Mouse (Mus musculus): ENCODE results near the gene Polr3k. TPM values are rescaled to one million over a fixed set of nuclear protein-coding genes. Genes with fewer than 3 reads are reported as not detected.

Gene Polr3k
- polyA plus RNA-seq, 1 experiment from 2014 or later: 53.3 TPM

DNA sequence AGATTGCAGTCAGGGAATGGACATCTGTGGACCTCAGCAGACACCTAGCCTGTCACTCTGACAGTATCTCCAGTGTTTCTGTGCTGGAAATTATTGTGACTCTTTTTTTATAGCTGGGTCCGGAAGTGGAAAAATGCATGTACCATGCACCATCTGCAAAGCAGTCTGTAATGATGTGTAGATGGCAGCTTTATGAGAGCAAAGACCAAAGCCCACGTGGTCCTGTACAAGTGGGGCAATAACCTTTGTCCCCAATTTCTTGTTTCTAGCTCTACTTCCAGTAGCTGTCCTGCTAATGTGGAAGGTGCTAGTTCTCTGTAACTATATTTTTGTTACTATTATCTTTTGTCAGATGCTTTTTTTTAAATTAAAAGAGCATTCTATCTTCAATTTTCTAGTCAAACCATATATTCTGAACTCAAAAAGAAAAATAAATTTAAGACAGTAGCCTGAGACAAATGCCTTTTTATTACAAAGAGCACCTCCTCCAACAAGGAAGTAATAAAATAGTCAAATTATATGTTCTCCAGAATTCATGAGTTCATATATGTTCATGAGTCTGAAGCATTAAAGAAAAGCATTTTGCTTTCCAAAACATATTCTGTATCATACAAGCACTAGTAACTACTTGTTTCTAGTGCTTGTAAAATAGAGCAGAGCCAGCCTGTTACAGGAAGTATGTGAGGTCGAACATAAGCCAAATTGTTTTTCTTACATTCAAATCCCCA lies 19.0 kb downstream of the Polr3k start:
- no peak overlapping the region for H3K4me3 ChIP-seq
- WGBS: 81% methylated on average over 3 of the region's 3 CpGs
- H3K9me3 ChIP-seq (replicated peaks): no peaks in the 10 kb centered on the region
- no peak overlapping the region for H3K9ac ChIP-seq
- no peaks in the 10 kb centered on the region for H3K27me3 ChIP-seq (replicated peaks)
- no peak overlapping the region for H3K27ac ChIP-seq (ENCODE audit: poor library complexity, severe bottlenecking)
- H3K4me2 ChIP-seq: no peak overlapping the region
- no peaks in the 10 kb centered on the region for H3K36me3 ChIP-seq
- H3K4me1 ChIP-seq (replicated peaks): no peaks in the 10 kb centered on the region
- no peak for ATAC-seq (ENCODE audit: insufficient number of reproducible peaks, low FRiP score)

- Histone ChIP-seq H3K27ac (ENCODE audit: poor library complexity, severe bottlenecking) (no peak overlapping the region), H3K27me3 (replicated peaks) (no peaks in the 10 kb centered on the region), H3K9ac (no peak overlapping the region), H3K4me3 (no peak overlapping the region), H3K9me3 (replicated peaks) (peaks cover 3% of the 10 kb centered on the region; the same call in 1 of the 2 replicates), H3K36me3 (no peaks in the 10 kb centered on the region), H3K4me2 (no peak overlapping the region), H3K4me1 (replicated peaks) (no peaks in the 10 kb centered on the region)
- 45% methylated on average over 3 of the region's 3 CpGs for WGBS
- no peak for ATAC-seq (ENCODE audit: insufficient number of reproducible peaks, low FRiP score)
Observed at GRCm38 (mm10) chr2:181917861-181918260, 53.7 kb downstream of the Polr3k start.

GRCm38 (mm10) chr2:181918501-181918900 lies 54.4 kb downstream of the Polr3k start:
- Histone ChIP-seq H3K27me3 (replicated peaks) (no peaks in the 10 kb centered on the region), H3K4me1 (replicated peaks) (no peaks in the 10 kb centered on the region), H3K27ac (ENCODE audit: poor library complexity, severe bottlenecking) (no peak overlapping the region), H3K4me3 (no peak overlapping the region), H3K9ac (no peak overlapping the region), H3K36me3 (no peaks in the 10 kb centered on the region), H3K9me3 (replicated peaks) (no peaks in the 10 kb centered on the region), H3K4me2 (no peak overlapping the region)
- ATAC-seq (ENCODE audit: insufficient number of reproducible peaks, low FRiP score): peak; percentile 94; the same call in 1 of the 2 replicates
- 47% methylated on average over 3 of the region's 3 CpGs for WGBS

Other genes with a start within 250 kb of the Polr3k start
- not detected in 2 replicates for gene Gm29797, start 207.3 kb upstream of the Polr3k start, polyA plus RNA-seq (2016; fragmentation: Nextera tagmentation; extraction: Ambion mirVana)
- gene Sox18, start 192.7 kb upstream of the Polr3k start, polyA plus RNA-seq (2016; fragmentation: Nextera tagmentation; extraction: Ambion mirVana): 24.7 and 26.3 TPM in 2 replicates
- 13.1 and 15.4 TPM in 2 replicates for gene Tcea2, start 184.0 kb upstream of the Polr3k start, polyA plus RNA-seq (2016; fragmentation: Nextera tagmentation; extraction: Ambion mirVana)
- gene Rgs19, start 170.4 kb upstream of the Polr3k start, polyA plus RNA-seq (2016; fragmentation: Nextera tagmentation; extraction: Ambion mirVana): 43.5 and 45.4 TPM in 2 replicates
- not detected in 2 replicates for gene Lkaaear1, start 165.9 kb upstream of the Polr3k start, polyA plus RNA-seq (2016; fragmentation: Nextera tagmentation; extraction: Ambion mirVana)
- gene Oprl1, start 149.3 kb upstream of the Polr3k start, polyA plus RNA-seq (2016; fragmentation: Nextera tagmentation; extraction: Ambion mirVana): 7.7 and 9.8 TPM in 2 replicates
- 0.06 TPM in 1 of 2 replicates, not detected in the other for gene Myt1, start 101.0 kb upstream of the Polr3k start, polyA plus RNA-seq (2016; fragmentation: Nextera tagmentation; extraction: Ambion mirVana)
- gene Pcmtd2, start 26.5 kb upstream of the Polr3k start, polyA plus RNA-seq (2016; fragmentation: Nextera tagmentation; extraction: Ambion mirVana): 32.1 and 32.9 TPM in 2 replicates
- gene Gm14496, start 126.8 kb downstream of the Polr3k start, polyA plus RNA-seq (2016; fragmentation: Nextera tagmentation; extraction: Ambion mirVana): not detected in 2 replicates

Data from heart, embryonic 12.5 days (tissue).